Mouse (Mus musculus): ENCODE results near the gene Myh2. TPM values are rescaled to one million over a fixed set of nuclear protein-coding genes. Genes with fewer than 3 reads are reported as not detected.

The Myh2 gene
- polyA plus RNA-seq, 1 experiment from 2014 or later: not detected

GRCm38 (mm10) chr11:67144559-67145265 is 26.1 kb upstream of the Myh2 start:
- 68% methylated on average over 6 of the region's 6 CpGs for WGBS
- ATAC-seq (ENCODE audit: insufficient number of reproducible peaks, low FRiP score): no peak

GRCm38 (mm10) chr11:67145482-67146408 is 25.1 kb upstream of the Myh2 start:
- H3K9ac ChIP-seq: no peak overlapping the region
- H3K9me3 ChIP-seq (replicated peaks): no peaks in the 10 kb centered on the region
- H3K4me3 ChIP-seq: no peak overlapping the region
- no peaks in the 10 kb centered on the region for H3K36me3 ChIP-seq
- no peaks in the 10 kb centered on the region for H3K4me1 ChIP-seq (replicated peaks)
- no peaks in the 10 kb centered on the region for H3K27me3 ChIP-seq (replicated peaks)
- no peak for ATAC-seq (ENCODE audit: insufficient number of reproducible peaks, low FRiP score)
- no peak overlapping the region for H3K4me2 ChIP-seq
- WGBS: 77% methylated on average over 5 of the region's 5 CpGs
- no peak overlapping the region for H3K27ac ChIP-seq (ENCODE audit: poor library complexity, severe bottlenecking)

More at GRCm38 (mm10) chr11:67144559-67145265, 26.1 kb upstream of the Myh2 start:
- Histone ChIP-seq H3K9me3 (replicated peaks) (no peaks in the 10 kb centered on the region), H3K4me1 (replicated peaks) (no peaks in the 10 kb centered on the region), H3K27ac (ENCODE audit: poor library complexity, severe bottlenecking) (no peak overlapping the region), H3K4me2 (no peak overlapping the region), H3K36me3 (no peaks in the 10 kb centered on the region), H3K9ac (no peak overlapping the region), H3K4me3 (no peak overlapping the region), H3K27me3 (replicated peaks) (no peaks in the 10 kb centered on the region)

- Histone ChIP-seq H3K4me1 (replicated peaks) (no peaks in the 10 kb centered on the region), H3K27me3 (replicated peaks) (no peaks in the 10 kb centered on the region), H3K9ac (no peak overlapping the region), H3K9me3 (replicated peaks) (no peaks in the 10 kb centered on the region), H3K36me3 (no peaks in the 10 kb centered on the region), H3K4me2 (no peak overlapping the region), H3K27ac (ENCODE audit: poor library complexity, severe bottlenecking) (no peak overlapping the region), H3K4me3 (no peak overlapping the region)
- ATAC-seq (ENCODE audit: insufficient number of reproducible peaks, low FRiP score): no peak
- WGBS: 84% methylated on average over 4 of the region's 4 CpGs
These were observed 24.2 kb upstream of the Myh2 start for GRCm38 (mm10) chr11:67146409-67147282.

GRCm38 (mm10) chr11:67147283-67147921 is 23.4 kb upstream of the Myh2 start:
- no peak for ATAC-seq (ENCODE audit: insufficient number of reproducible peaks, low FRiP score)
- WGBS: 75% methylated on average over 12 of the region's 12 CpGs
- no peak overlapping the region for H3K4me2 ChIP-seq
- H3K9ac ChIP-seq: no peak overlapping the region
- no peaks in the 10 kb centered on the region for H3K9me3 ChIP-seq (replicated peaks)
- H3K4me3 ChIP-seq: no peak overlapping the region
- no peak overlapping the region for H3K27ac ChIP-seq (ENCODE audit: poor library complexity, severe bottlenecking)
- H3K36me3 ChIP-seq: no peaks in the 10 kb centered on the region
- H3K4me1 ChIP-seq (replicated peaks): no peaks in the 10 kb centered on the region
- H3K27me3 ChIP-seq (replicated peaks): no peaks in the 10 kb centered on the region

GRCm38 (mm10) chr11:67148286-67149012 is 22.4 kb upstream of the Myh2 start:
- no peak overlapping the region for H3K27ac ChIP-seq (ENCODE audit: poor library complexity, severe bottlenecking)
- no peak overlapping the region for H3K4me2 ChIP-seq
- no peaks in the 10 kb centered on the region for H3K27me3 ChIP-seq (replicated peaks)
- no peak for ATAC-seq (ENCODE audit: insufficient number of reproducible peaks, low FRiP score)
- H3K4me1 ChIP-seq (replicated peaks): 0 out of 2 replicates have a peak, but pooled peaks cover 3% of the 10 kb centered on the region
- no peaks in the 10 kb centered on the region for H3K9me3 ChIP-seq (replicated peaks)
- H3K4me3 ChIP-seq: no peak overlapping the region
- no peaks in the 10 kb centered on the region for H3K36me3 ChIP-seq
- no peak overlapping the region for H3K9ac ChIP-seq
- 78% methylated on average over 4 of the region's 4 CpGs for WGBS

GRCm38 (mm10) chr11:67150237-67150636 is 20.6 kb upstream of the Myh2 start:
- WGBS: 73% methylated on average over 2 of the region's 2 CpGs
- H3K9ac ChIP-seq: no peak overlapping the region
- H3K4me3 ChIP-seq: no peak overlapping the region
- no peaks in the 10 kb centered on the region for H3K36me3 ChIP-seq
- H3K27me3 ChIP-seq (replicated peaks): no peaks in the 10 kb centered on the region
- H3K4me1 ChIP-seq (replicated peaks): 0 out of 2 replicates have a peak, but pooled peaks cover 3% of the 10 kb centered on the region
- H3K9me3 ChIP-seq (replicated peaks): no peaks in the 10 kb centered on the region
- no peak for ATAC-seq (ENCODE audit: insufficient number of reproducible peaks, low FRiP score)
- no peak overlapping the region for H3K4me2 ChIP-seq
- H3K27ac ChIP-seq (ENCODE audit: poor library complexity, severe bottlenecking): no peak overlapping the region

GRCm38 (mm10) chr11:67151159-67151558 is 19.7 kb upstream of the Myh2 start:
- Histone ChIP-seq H3K9me3 (replicated peaks) (no peaks in the 10 kb centered on the region), H3K36me3 (no peaks in the 10 kb centered on the region)
- WGBS: 79% methylated on average over 3 of the region's 3 CpGs

GRCm38 (mm10) chr11:67151651-67152630 is 18.9 kb upstream of the Myh2 start:
- no peaks in the 10 kb centered on the region for H3K27me3 ChIP-seq (replicated peaks)
- no peak overlapping the region for H3K27ac ChIP-seq (ENCODE audit: poor library complexity, severe bottlenecking)
- WGBS: 84% methylated on average over 16 of the region's 16 CpGs
- H3K4me1 ChIP-seq (replicated peaks): 0 out of 2 replicates have a peak, but pooled peaks cover 3% of the 10 kb centered on the region
- H3K9me3 ChIP-seq (replicated peaks): no peaks in the 10 kb centered on the region
- ATAC-seq (ENCODE audit: insufficient number of reproducible peaks, low FRiP score): no peak
- H3K36me3 ChIP-seq: no peaks in the 10 kb centered on the region
- no peak overlapping the region for H3K9ac ChIP-seq
- H3K4me2 ChIP-seq: no peak overlapping the region
- H3K4me3 ChIP-seq: no peak overlapping the region

More at GRCm38 (mm10) chr11:67151159-67151558, 19.7 kb upstream of the Myh2 start:
- Histone ChIP-seq H3K27me3 (replicated peaks) (no peaks in the 10 kb centered on the region), H3K4me3 (no peak overlapping the region), H3K9ac (no peak overlapping the region), H3K4me1 (replicated peaks) (0 out of 2 replicates have a peak, but pooled peaks cover 3% of the 10 kb centered on the region), H3K27ac (ENCODE audit: poor library complexity, severe bottlenecking) (no peak overlapping the region), H3K4me2 (no peak overlapping the region)
- ATAC-seq (ENCODE audit: insufficient number of reproducible peaks, low FRiP score): no peak

- Histone ChIP-seq H3K4me3 (no peak overlapping the region), H3K36me3 (no peaks in the 10 kb centered on the region), H3K4me1 (replicated peaks) (0 out of 2 replicates have a peak, but pooled peaks cover 3% of the 10 kb centered on the region), H3K9ac (no peak overlapping the region), H3K27me3 (replicated peaks) (no peaks in the 10 kb centered on the region), H3K9me3 (replicated peaks) (no peaks in the 10 kb centered on the region), H3K27ac (ENCODE audit: poor library complexity, severe bottlenecking) (no peak overlapping the region), H3K4me2 (no peak overlapping the region)
- ATAC-seq (ENCODE audit: insufficient number of reproducible peaks, low FRiP score): no peak
- 13% methylated on average over 1 of the region's 1 CpGs for WGBS
These were observed 17.7 kb upstream of the Myh2 start for GRCm38 (mm10) chr11:67153123-67153522.

Measured in heart, embryonic 12.5 days (tissue).